15 mouse cellular contexts compared by ENCODE assay signal in genomic region chr15:25270349-25270748, GRCm38 (mm10).
A peak's percentile ranks its signal among the peaks of the same experiment; 100 is the strongest.
DNase-seq lines count a peak whose midpoint lies in the region; ATAC-seq and TF ChIP-seq lines count a peak whose summit lies in the region.
"Had no signal": no experiment of that assay in that cellular context is flagged by ENCODE, and none has a peak within 500 bp of the region (broad histone marks: within the 10 kb centered on the region; RNA-seq: fewer than 3 reads in every experiment).

No protein-coding gene starts in this region.

- H3K27ac ChIP-seq in heart, postnatal 0 days (ENCODE audit: low read depth): no peak overlapping the region
- H3K27ac ChIP-seq: heart, embryonic 10.5 days; hindbrain, embryonic 15.5 days; kidney, postnatal 0 days; midbrain, embryonic 13.5 days had no signal

- no peaks in the 10 kb centered on the region for H3K4me1 ChIP-seq in heart, postnatal 0 days (ENCODE audit: control insufficient read depth, insufficient read depth)
- H3K4me1 ChIP-seq: hindbrain, embryonic 15.5 days had no signal

- H3K9me3 ChIP-seq in heart, postnatal 0 days (replicated peaks; ENCODE audit: control insufficient read depth, low read length): no peaks in the 10 kb centered on the region
- H3K9me3 ChIP-seq: heart, embryonic 10.5 days; hindbrain, embryonic 15.5 days; midbrain, embryonic 13.5 days had no signal

- no peaks in the 10 kb centered on the region for H3K27me3 ChIP-seq in heart, postnatal 0 days (ENCODE audit: control insufficient read depth, insufficient read depth, low read length)
- H3K27me3 ChIP-seq: hindbrain, embryonic 15.5 days; midbrain, embryonic 13.5 days had no signal

- TF ChIP-seq CTCF in heart, postnatal 0 days (IDR thresholded peaks at IDR 0.05; ENCODE audit: low read depth): no peak

- intact Hi-C loops in heart, postnatal 10 days (cut with DNase I): no loop called here

- H3K36me3 ChIP-seq in heart, postnatal 0 days (replicated peaks; ENCODE audit: control insufficient read depth, insufficient read depth, low read length): no peaks in the 10 kb centered on the region
- H3K36me3 ChIP-seq: heart, embryonic 10.5 days; hindbrain, embryonic 15.5 days; midbrain, embryonic 13.5 days had no signal

- TF ChIP-seq EP300 in heart, postnatal 0 days (IDR thresholded peaks at IDR 0.05; ENCODE audit: low read depth): no peak

- H3K4me2 ChIP-seq in heart, postnatal 0 days (ENCODE audit: low read depth, low read length): peak overlapping the region; percentile 42; the same call in 1 of the 2 replicates
- H3K4me2 ChIP-seq: hindbrain, embryonic 15.5 days; midbrain, embryonic 13.5 days had no signal

- ATAC-seq in CD4-positive, CD25-positive, alpha-beta regulatory T cell, adult 4 months: no peak
- ATAC-seq in heart, postnatal 0 days (ENCODE audit: insufficient read depth, low read depth): no peak
- ATAC-seq: midbrain, embryonic 13.5 days had no signal

- DNase-seq in CD4-positive, CD25-positive, alpha-beta regulatory T cell, adult 2 months (ENCODE audit: low read depth, low spot score): peak; percentile 12
- DNase-seq in heart, postnatal 0 days (ENCODE audit: low spot score): no peak
- no peak for DNase-seq in heart, postnatal 10 days
- peak; percentile 18 for DNase-seq in right cerebral cortex, adult 18-20 months
- DNase-seq in right cerebral cortex, postnatal 10 days (ENCODE audit: low spot score in 2 of 2): no peak
- no peak for DNase-seq in kidney, adult 8-10 months
- DNase-seq in gastrocnemius, adult 18-20 months (ENCODE audit: low spot score): no peak
- DNase-seq: cerebellum, adult 2 months; embryo, embryonic 11 days; spleen, adult 18-20 months had no signal

- 63% methylated on average over 10 of the region's 10 CpGs for WGBS in heart, postnatal 0 days

- no peak overlapping the region for H3K4me3 ChIP-seq in heart, postnatal 0 days (ENCODE audit: low read depth, low read length)
- H3K4me3 ChIP-seq: hindbrain, embryonic 15.5 days; midbrain, embryonic 13.5 days had no signal

- H3K9ac ChIP-seq in heart, postnatal 0 days (replicated peaks; ENCODE audit: low read depth, low read length): no peak overlapping the region
- H3K9ac ChIP-seq: hindbrain, embryonic 15.5 days; midbrain, embryonic 13.5 days had no signal

Comparison
In these comparisons a context has a peak if more than half of its experiments do, and no peak if none do; other contexts are left out.
1. DNase-seq: peak in CD4-positive, CD25-positive, alpha-beta regulatory T cell, adult 2 months (single experiment) and right cerebral cortex, adult 18-20 months (single experiment); none in heart, postnatal 0 days (single experiment), heart, postnatal 10 days (0 of 2), right cerebral cortex, postnatal 10 days (0 of 2), kidney, adult 8-10 months (0 of 2) and gastrocnemius, adult 18-20 months (single experiment).